In the genomic region with DNA sequence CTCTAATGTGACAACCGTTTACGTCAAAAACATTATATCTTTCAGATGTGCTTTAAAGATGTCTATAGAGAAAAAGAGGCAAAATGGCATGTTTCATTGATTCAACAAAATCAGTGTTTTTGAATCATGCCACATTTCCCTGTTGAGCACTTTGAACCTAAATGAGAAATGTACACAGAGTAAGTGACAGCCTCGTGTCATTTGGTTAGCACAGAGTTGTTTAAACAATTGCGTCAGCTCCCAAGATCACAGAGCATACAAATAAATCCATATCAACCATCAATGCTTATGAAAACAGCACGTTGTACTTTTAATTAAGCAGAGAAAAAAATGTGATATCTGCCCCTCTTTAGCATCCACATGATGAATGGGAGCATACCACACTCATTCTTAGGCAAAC, we compare ENCODE assay signal across 24 mouse cellular contexts. TPM values are rescaled to one million over a fixed set of nuclear protein-coding genes. Genes with fewer than 3 reads are reported as not detected.
"Had no signal": no experiment of that assay in that cellular context is flagged by ENCODE, and none has a peak within 500 bp of the region (broad histone marks: within the 10 kb centered on the region; RNA-seq: fewer than 3 reads in every experiment).

No protein-coding gene starts in this region.

- H3K9me3 ChIP-seq: liver, embryonic 13.5 days; liver, embryonic 15.5 days; lung, embryonic 15.5 days; midbrain, embryonic 12.5 days; neural tube, embryonic 12.5 days; stomach, embryonic 15.5 days had no signal

- H3K9ac ChIP-seq: liver, embryonic 13.5 days; liver, embryonic 15.5 days; lung, embryonic 15.5 days; midbrain, embryonic 12.5 days; neural tube, embryonic 12.5 days; stomach, embryonic 15.5 days had no signal

- H3K27me3 ChIP-seq: liver, embryonic 13.5 days; liver, embryonic 15.5 days; lung, embryonic 15.5 days; megakaryocyte, embryonic 14.5 days; midbrain, embryonic 12.5 days; neural tube, embryonic 12.5 days; stomach, embryonic 15.5 days had no signal

- H3K27ac ChIP-seq: liver, embryonic 13.5 days; liver, embryonic 15.5 days; lung, embryonic 15.5 days; macrophage; midbrain, embryonic 12.5 days; neural tube, embryonic 12.5 days; stomach, embryonic 15.5 days; stomach, postnatal 0 days had no signal

- DNase-seq: liver, embryonic 13.5 days; lung, postnatal 10 days; midbrain, embryonic 14.5 days; right cerebral cortex, postnatal 14 days; thymus, adult 2 months; thymus, postnatal 25 days; thymus, postnatal 4 days had no signal

- H3K36me3 ChIP-seq: liver, embryonic 13.5 days; liver, embryonic 15.5 days; lung, embryonic 15.5 days; midbrain, embryonic 12.5 days; neural tube, embryonic 12.5 days; stomach, embryonic 15.5 days had no signal

- H3K4me2 ChIP-seq: liver, embryonic 13.5 days; liver, embryonic 15.5 days; lung, embryonic 15.5 days; midbrain, embryonic 12.5 days; neural tube, embryonic 12.5 days; stomach, embryonic 15.5 days had no signal

- H3K4me1 ChIP-seq: liver, embryonic 13.5 days; liver, embryonic 15.5 days; lung, embryonic 15.5 days; megakaryocyte, embryonic 14.5 days; midbrain, embryonic 12.5 days; neural tube, embryonic 12.5 days; stomach, embryonic 15.5 days had no signal

- H3K4me3 ChIP-seq: liver, embryonic 13.5 days; liver, embryonic 15.5 days; lung, embryonic 15.5 days; megakaryocyte, embryonic 14.5 days; midbrain, embryonic 12.5 days; neural tube, embryonic 12.5 days; stomach, embryonic 15.5 days had no signal

RNA-seq across cellular contexts. Expression of a gene that starts 13.7 kb away (rescaled TPM):
- total RNA-seq: megakaryocyte progenitor cell, adult 5-6 weeks; midbrain, postnatal 0 days; monocyte, adult 5-6 weeks; neutrophil, adult 5-6 weeks had no signal
- polyA plus RNA-seq: limb, embryonic 14.5 days; liver, embryonic 13.5 days; lung, embryonic 15.5 days; macrophage; midbrain, embryonic 12.5 days; midbrain, embryonic 14.5 days; midbrain, postnatal 0 days; neural tube, embryonic 12.5 days; neural tube, embryonic 14.5 days; spleen, adult 2 months; stomach, embryonic 15.5 days; stomach, postnatal 0 days; testis, adult 2 months; thymus, adult 2 months had no signal

RNA-seq across cellular contexts. Expression of a gene that starts 50.7 kb away (rescaled TPM):
- total RNA-seq: megakaryocyte progenitor cell, adult 5-6 weeks; midbrain, postnatal 0 days; monocyte, adult 5-6 weeks; neutrophil, adult 5-6 weeks had no signal
- polyA plus RNA-seq: liver, embryonic 13.5 days; liver, embryonic 15.5 days; lung, embryonic 15.5 days; macrophage; midbrain, embryonic 14.5 days; midbrain, postnatal 0 days; neural tube, embryonic 12.5 days; spleen, adult 2 months; stomach, embryonic 15.5 days; stomach, postnatal 0 days; testis, adult 2 months; thymus, adult 2 months; urinary bladder, adult 2 months had no signal
